9 mouse cellular contexts compared by ENCODE assay signal in genomic region chr15:82163356-82164060, GRCm38 (mm10). TPM values are rescaled to one million over a fixed set of nuclear protein-coding genes. Genes with fewer than 3 reads are reported as not detected.
A peak's percentile ranks its signal among the peaks of the same experiment; 100 is the strongest.
DNase-seq lines count a peak whose midpoint lies in the region; ATAC-seq and TF ChIP-seq lines count a peak whose summit lies in the region.
"Had no signal": no experiment of that assay in that cellular context is flagged by ENCODE, and none has a peak within 500 bp of the region (broad histone marks: within the 10 kb centered on the region; RNA-seq: fewer than 3 reads in every experiment).

No protein-coding gene starts in this region.

- TF ChIP-seq RAD21 in MEL (IDR thresholded peaks at IDR 0.05; ENCODE audit: low read depth, low read length), result no peak

- no peaks in the 10 kb centered on the region for H3K9me3 ChIP-seq in kidney, embryonic 16.5 days (ENCODE audit: low read length)
- H3K9me3 ChIP-seq in MEL (replicated peaks; ENCODE audit: insufficient read depth, low read length), result no peaks in the 10 kb centered on the region

- H3K36me3 ChIP-seq in kidney, embryonic 16.5 days (ENCODE audit: insufficient read depth, low read length), result no peaks in the 10 kb centered on the region
- peaks cover 0 to 14% of the 10 kb centered on the region in 2 experiments; a peak in 3 of 4 replicates for H3K36me3 ChIP-seq in MEL (ENCODE audit: control insufficient read depth in 1 of 2, insufficient read depth in 2 of 2, low read length in 2 of 2)

- H3K4me2 ChIP-seq in kidney, embryonic 16.5 days (replicated peaks; ENCODE audit: low read depth, low read length), result no peak overlapping the region

- H3K79me2 ChIP-seq in MEL (ENCODE audit: control insufficient read depth, insufficient read depth, low read length, poor library complexity), result peaks cover 20% of the 10 kb centered on the region

- DNase-seq in kidney, postnatal 4 days, result no peak
- peak; percentile 60 to 63 for DNase-seq in B cell, adult 2 months
- DNase-seq in MEL (ENCODE audit: low read depth, low spot score) (no peak), MN1 (ENCODE audit: low spot score) (no peak)
- DNase-seq in ovary, adult 18-20 months (ENCODE audit: low spot score), result no peak
- DNase-seq: lung, adult 18-20 months had no signal

- no peak for TF ChIP-seq CTCF in MEL (IDR thresholded peaks at IDR 0.05 in 2 of 3, conservative IDR thresholded peaks at IDR 0.05 in 1 of 3; ENCODE audit: control insufficient read depth in 1 of 3, insufficient read depth in 1 of 3, low read depth in 2 of 3, low read length in 3 of 3, poor library complexity in 1 of 3, severe bottlenecking in 1 of 3)

- ATAC-seq in kidney, embryonic 16.5 days (ENCODE audit: low FRiP score, low TSS enrichment), result no peak
- ATAC-seq in megakaryocyte, adult 5-6 weeks (ENCODE audit: poor library complexity, severe bottlenecking), result peak; percentile 39
- ATAC-seq: inflammation-experienced regulatory T-cells, adult 6 months had no signal

- WGBS in kidney, embryonic 16.5 days, result 80% methylated on average over 10 of the region's 10 CpGs

- peak overlapping the region; percentile 73 for H3K27ac ChIP-seq in kidney, embryonic 16.5 days (ENCODE audit: low read length)
- H3K27ac ChIP-seq in MEL (ENCODE audit: control insufficient read depth, low read depth, low read length), result no peak overlapping the region

- no peak overlapping the region for H3K9ac ChIP-seq in kidney, embryonic 16.5 days (replicated peaks; ENCODE audit: low read length)
- no peak overlapping the region for H3K9ac ChIP-seq in MEL (ENCODE audit: control insufficient read depth, low read depth, low read length, poor library complexity, severe bottlenecking)

- H3K4me3 ChIP-seq in kidney, embryonic 16.5 days (ENCODE audit: low read length), result no peak overlapping the region
- H3K4me3 ChIP-seq in MEL (ENCODE audit: control insufficient read depth in 1 of 2, insufficient read depth in 1 of 2, low read depth in 2 of 2, low read length in 2 of 2), result no peak overlapping the region

- H3K4me1 ChIP-seq in kidney, embryonic 16.5 days (ENCODE audit: insufficient read depth, low read length), result peaks cover 72% of the 10 kb centered on the region
- H3K4me1 ChIP-seq in MEL (ENCODE audit: control insufficient read depth in 1 of 2, insufficient read depth in 2 of 2, low read length in 2 of 2), result peaks cover 9 to 18% of the 10 kb centered on the region in 2 experiments

- no peak for TF ChIP-seq POLR2A in MEL (IDR thresholded peaks at IDR 0.05; ENCODE audit: control insufficient read depth in 1 of 2, insufficient read depth in 1 of 2, low read depth in 1 of 2, low read length in 2 of 2, poor library complexity in 1 of 2)

- no peaks in the 10 kb centered on the region for H3K27me3 ChIP-seq in kidney, embryonic 16.5 days (ENCODE audit: insufficient read depth, low read length)
- H3K27me3 ChIP-seq in MEL (ENCODE audit: control insufficient read depth in 1 of 2, insufficient read depth in 2 of 2, low read length in 2 of 2), result no peaks in the 10 kb centered on the region

- TF ChIP-seq EP300 in MEL (IDR thresholded peaks at IDR 0.05; ENCODE audit: low read depth in 1 of 2, low read length in 2 of 2), result no peak

TF ChIP-seq in MEL, 35 proteins besides CTCF, POLR2A, EP300 and RAD21:
- TF ChIP-seq KAT2A (conservative IDR thresholded peaks at IDR 0.05; ENCODE audit: low read depth, low read length) (no peak), ZC3H11A (IDR thresholded peaks at IDR 0.05; ENCODE audit: low read depth, low read length) (no peak), MAX (IDR thresholded peaks at IDR 0.05; ENCODE audit: low read length) (0 out of 2 replicates have a peak, but pooled peaks have one; percentile 17)

RNA-seq across cellular contexts. Expression of gene Srebf2, which starts 16.5 kb away (rescaled TPM):
- polyA plus RNA-seq in kidney, embryonic 16.5 days (2015; fragmentation: Nextera tagmentation; extraction: Ambion mirVana), result 134 and 144 TPM in 2 replicates
- 40.5 and 52.2 TPM in 2 replicates for total RNA-seq in MEL (2012; rRNA removed)
- polyA plus RNA-seq in MEL (2012; ENCODE audit: insufficient read depth in 1 of 2, insufficient read length in 2 of 2, low read depth in 1 of 2, low replicate concordance in 2 of 2, missing spikeins in 1 of 2), result 100 to 1,000 TPM in 1 of 2 experiments, not detected in 1; 161 TPM
- 39.0 and 40.7 TPM in 2 replicates for total RNA-seq in megakaryocyte, adult 5-6 weeks (2015)
- total RNA-seq in megakaryocyte, adult 5-6 weeks (2017), result 39.8 and 40.7 TPM in 2 replicates

RNA-seq across cellular contexts. Expression of gene Ccdc134, which starts 35.8 kb away (rescaled TPM):
- polyA plus RNA-seq in kidney, embryonic 16.5 days (2015; fragmentation: Nextera tagmentation; extraction: Ambion mirVana), result 17.3 and 19.5 TPM in 2 replicates
- total RNA-seq in MEL (2012; rRNA removed), result 11.8 and 19.7 TPM in 2 replicates
- polyA plus RNA-seq in MEL (2012; ENCODE audit: insufficient read depth in 1 of 2, insufficient read length in 2 of 2, low read depth in 1 of 2, low replicate concordance in 2 of 2, missing spikeins in 1 of 2), result 10 to 100 TPM in 1 of 2 experiments, not detected in 1; 17.5 TPM
- total RNA-seq in megakaryocyte, adult 5-6 weeks (2015), result 7.8 and 8.8 TPM in 2 replicates
- 22.6 and 23.5 TPM in 2 replicates for total RNA-seq in megakaryocyte, adult 5-6 weeks (2017)

RNA-seq across cellular contexts. Expression of gene Shisa8, which starts 49.1 kb away (rescaled TPM):
- 0.41 and 0.62 TPM in 2 replicates for polyA plus RNA-seq in kidney, embryonic 16.5 days (2015; fragmentation: Nextera tagmentation; extraction: Ambion mirVana)
- not detected in 2 replicates for total RNA-seq in MEL (2012; rRNA removed)
- polyA plus RNA-seq in MEL (2012; ENCODE audit: insufficient read depth in 1 of 2, insufficient read length in 2 of 2, low read depth in 1 of 2, low replicate concordance in 2 of 2, missing spikeins in 1 of 2), result under 1 TPM in 1 of 2 experiments, not detected in 1; 0.10 TPM
- 0.14 TPM in 1 of 2 replicates, not detected in the other for total RNA-seq in megakaryocyte, adult 5-6 weeks (2015)
- not detected in 2 replicates for total RNA-seq in megakaryocyte, adult 5-6 weeks (2017)
- polyA plus RNA-seq: inflammation-experienced regulatory T-cells, adult 6 months had no signal

Comparison
In these comparisons a context has a peak if more than half of its experiments do, and no peak if none do; other contexts are left out.
1. DNase-seq: peak in B cell, adult 2 months (2 of 2); none in kidney, postnatal 4 days (0 of 2), MEL (single experiment), MN1 (single experiment) and ovary, adult 18-20 months (single experiment).